Mouse (Mus musculus): ENCODE results near the gene Cfap300. TPM values are rescaled to one million over a fixed set of nuclear protein-coding genes. Genes with fewer than 3 reads are reported as not detected.

Cfap300 gene
- total RNA-seq (2021) = under 1 TPM; 0.55 to 0.70 TPM
- 0.73 and 0.76 TPM in 2 replicates for polyA plus RNA-seq (2012; rRNA removed)
- long read RNA-seq = 0 reads

DNA sequence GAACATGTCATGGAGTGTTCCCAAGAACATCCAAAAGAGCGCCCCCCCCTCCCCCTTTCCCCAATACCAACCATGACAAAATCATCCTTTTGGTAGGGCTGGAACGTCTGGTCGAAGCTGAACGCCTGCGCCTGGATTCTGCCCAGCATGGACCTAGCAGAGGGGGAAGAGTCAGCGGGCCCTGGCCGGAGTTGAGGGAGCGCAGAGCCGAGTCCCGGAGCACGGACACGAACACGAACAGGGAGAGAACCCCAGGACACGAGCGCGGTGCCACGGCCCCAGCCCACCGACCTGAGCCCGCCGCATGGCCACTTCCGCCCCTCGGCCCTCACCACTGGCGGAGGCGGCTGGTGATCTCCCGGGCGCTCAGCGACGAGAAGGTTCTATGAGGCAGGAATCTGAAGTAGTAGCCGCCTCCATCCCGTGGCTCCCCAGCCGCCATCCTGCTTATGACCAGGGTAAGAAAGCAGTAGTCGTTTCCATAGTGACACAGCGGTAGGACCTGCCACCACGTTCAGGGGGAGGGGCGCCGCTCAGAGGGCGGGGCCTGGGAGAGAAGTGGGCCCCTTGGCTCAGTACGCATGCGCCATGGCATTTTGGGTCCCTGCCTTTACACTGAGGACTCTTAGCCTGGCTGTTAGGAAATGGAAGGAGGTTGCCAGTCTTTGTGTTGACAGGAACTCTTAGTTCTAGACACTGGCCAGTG is at the start of gene Cfap300:
TSS of gene Cfap300 (minus strand) at position 486 of the 706 bp plus-strand sequence.
- peak; percentile 96 to 97 for DNase-seq
- H3K4me3 ChIP-seq = peak within 1 kb of the TSS; percentile 73
- H3K79me2 ChIP-seq (replicated peaks; ENCODE audit: control insufficient read depth, insufficient read depth, low read length) = no peaks in the 10 kb centered on the region
- peak within 1 kb of the TSS; percentile 78 for H3K9ac ChIP-seq (ENCODE audit: low read depth, low read length)
- WGBS = under 1% methylated on average over 39 of the region's 39 CpGs
- intact Hi-C loops (cut with DNase I) = loop anchor here (1.0 to 5.0 kb wide), 3 partner anchors 40 to 100 kb away; partner anchors contain the start of genes Cep126 and Yap1
- H3K4me1 ChIP-seq (ENCODE audit: control insufficient read depth, insufficient read depth, low read length) = peaks cover 1% of the 10 kb centered on the region; the same call in 1 of the 2 replicates
- H3K36me3 ChIP-seq (ENCODE audit: control insufficient read depth, insufficient read depth, low read length) = no peaks in the 10 kb centered on the region
- no peaks in the 10 kb centered on the region for H3K27me3 ChIP-seq (ENCODE audit: control insufficient read depth, insufficient read depth, low read length)
- TF ChIP-seq CTCF (IDR thresholded peaks at IDR 0.05) (no peak), POLR2A (IDR thresholded peaks at IDR 0.05; ENCODE audit: insufficient read depth, low read depth, low read length) (peak; percentile 82), EP300 (IDR thresholded peaks at IDR 0.05; ENCODE audit: insufficient read depth, low read depth, low read length) (no peak)
- H3K27ac ChIP-seq = peak within 1 kb of the TSS; percentile 83

- H3K27me3 ChIP-seq (ENCODE audit: control insufficient read depth, insufficient read depth, low read length) = no peaks in the 10 kb centered on the region
- H3K4me1 ChIP-seq (ENCODE audit: control insufficient read depth, insufficient read depth, low read length) = no peaks in the 10 kb centered on the region
- intact Hi-C loops (cut with DNase I) = no loop called here
- TF ChIP-seq CTCF (IDR thresholded peaks at IDR 0.05) (no peak), POLR2A (IDR thresholded peaks at IDR 0.05; ENCODE audit: insufficient read depth, low read depth, low read length) (no peak), EP300 (IDR thresholded peaks at IDR 0.05; ENCODE audit: insufficient read depth, low read depth, low read length) (no peak)
- WGBS = 82% methylated on average over 5 of the region's 5 CpGs
- no peaks in the 10 kb centered on the region for H3K79me2 ChIP-seq (replicated peaks; ENCODE audit: control insufficient read depth, insufficient read depth, low read length)
- H3K27ac ChIP-seq = no peak overlapping the region
- H3K36me3 ChIP-seq (ENCODE audit: control insufficient read depth, insufficient read depth, low read length) = no peaks in the 10 kb centered on the region
- no peak for DNase-seq
- H3K9ac ChIP-seq (ENCODE audit: low read depth, low read length) = no peak overlapping the region
- no peak overlapping the region for H3K4me3 ChIP-seq
Measured at GRCm38 (mm10) chr9:8078882-8079281, 36.3 kb upstream of the Cfap300 start.

- H3K36me3 ChIP-seq (ENCODE audit: control insufficient read depth, insufficient read depth, low read length) = no peaks in the 10 kb centered on the region
- no peak overlapping the region for H3K4me3 ChIP-seq
- peak in 1 of 2 experiments; percentile 18 for DNase-seq
- no peaks in the 10 kb centered on the region for H3K27me3 ChIP-seq (ENCODE audit: control insufficient read depth, insufficient read depth, low read length)
- TF ChIP-seq POLR2A (IDR thresholded peaks at IDR 0.05; ENCODE audit: insufficient read depth, low read depth, low read length) (no peak), CTCF (IDR thresholded peaks at IDR 0.05) (peak; percentile 78)
- H3K27ac ChIP-seq = no peak overlapping the region
- no peaks in the 10 kb centered on the region for H3K4me1 ChIP-seq (ENCODE audit: control insufficient read depth, insufficient read depth, low read length)
- H3K9ac ChIP-seq (ENCODE audit: low read depth, low read length) = no peak overlapping the region
- intact Hi-C loops (cut with DNase I) = loop anchor here (5.0 kb wide), 3 partner anchors 97 to 362 kb away; no protein-coding TSS in a partner anchor
- no peaks in the 10 kb centered on the region for H3K79me2 ChIP-seq (replicated peaks; ENCODE audit: control insufficient read depth, insufficient read depth, low read length)
Measured at GRCm38 (mm10) chr9:8074345-8074744, 31.7 kb upstream of the Cfap300 start.

- no peak overlapping the region for H3K9ac ChIP-seq (ENCODE audit: low read depth, low read length)
- intact Hi-C loops (cut with DNase I) = loop anchor here (5.0 kb wide), 3 partner anchors 96 to 361 kb away; no protein-coding TSS in a partner anchor
- TF ChIP-seq EP300 (IDR thresholded peaks at IDR 0.05; ENCODE audit: insufficient read depth, low read depth, low read length) = no peak
- no peak for TF ChIP-seq POLR2A (IDR thresholded peaks at IDR 0.05; ENCODE audit: insufficient read depth, low read depth, low read length)
- TF ChIP-seq CTCF (IDR thresholded peaks at IDR 0.05) = no peak
- no peak overlapping the region for H3K4me3 ChIP-seq
- no peak overlapping the region for H3K27ac ChIP-seq
- no peaks in the 10 kb centered on the region for H3K36me3 ChIP-seq (ENCODE audit: control insufficient read depth, insufficient read depth, low read length)
- no peaks in the 10 kb centered on the region for H3K4me1 ChIP-seq (ENCODE audit: control insufficient read depth, insufficient read depth, low read length)
- DNase-seq = no peak
- H3K79me2 ChIP-seq (replicated peaks; ENCODE audit: control insufficient read depth, insufficient read depth, low read length) = no peaks in the 10 kb centered on the region
- H3K27me3 ChIP-seq (ENCODE audit: control insufficient read depth, insufficient read depth, low read length) = no peaks in the 10 kb centered on the region
- WGBS = 89% methylated on average over 3 of the region's 3 CpGs
Measured at GRCm38 (mm10) chr9:8073203-8073755, 30.7 kb upstream of the Cfap300 start.

DNA sequence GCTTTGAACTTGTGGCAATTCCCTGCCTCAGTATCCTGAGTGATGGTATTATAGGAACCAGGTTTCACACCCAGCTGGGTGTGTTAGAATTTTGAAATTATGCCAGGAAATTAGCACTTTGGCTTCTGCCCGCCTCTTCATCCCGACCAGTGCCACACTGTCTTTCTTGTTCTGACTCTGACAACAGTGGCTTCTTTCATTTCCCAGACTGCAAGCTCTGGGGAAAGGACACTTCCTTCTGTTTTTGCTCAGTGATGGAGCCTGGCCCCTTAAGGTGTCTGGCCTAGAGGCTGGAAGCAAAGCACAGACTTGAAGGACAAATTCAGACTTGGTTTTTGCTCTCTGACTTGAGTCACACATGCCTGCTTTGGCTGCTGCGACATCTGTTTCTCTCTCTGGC is 17.0 kb upstream of the Cfap300 start:
- Histone ChIP-seq H3K27ac (no peak overlapping the region), H3K4me3 (no peak overlapping the region), H3K36me3 (ENCODE audit: control insufficient read depth, insufficient read depth, low read length) (no peaks in the 10 kb centered on the region), H3K4me1 (ENCODE audit: control insufficient read depth, insufficient read depth, low read length) (no peaks in the 10 kb centered on the region), H3K27me3 (ENCODE audit: control insufficient read depth, insufficient read depth, low read length) (no peaks in the 10 kb centered on the region), H3K9ac (ENCODE audit: low read depth, low read length) (no peak overlapping the region), H3K79me2 (replicated peaks; ENCODE audit: control insufficient read depth, insufficient read depth, low read length) (no peaks in the 10 kb centered on the region)
- TF ChIP-seq EP300 (IDR thresholded peaks at IDR 0.05; ENCODE audit: insufficient read depth, low read depth, low read length) (no peak), CTCF (IDR thresholded peaks at IDR 0.05) (no peak), POLR2A (IDR thresholded peaks at IDR 0.05; ENCODE audit: insufficient read depth, low read depth, low read length) (no peak)
- no peak for DNase-seq
- WGBS = 61% methylated on average over 3 of the region's 3 CpGs
- intact Hi-C loops (cut with DNase I) = no loop called here

DNA sequence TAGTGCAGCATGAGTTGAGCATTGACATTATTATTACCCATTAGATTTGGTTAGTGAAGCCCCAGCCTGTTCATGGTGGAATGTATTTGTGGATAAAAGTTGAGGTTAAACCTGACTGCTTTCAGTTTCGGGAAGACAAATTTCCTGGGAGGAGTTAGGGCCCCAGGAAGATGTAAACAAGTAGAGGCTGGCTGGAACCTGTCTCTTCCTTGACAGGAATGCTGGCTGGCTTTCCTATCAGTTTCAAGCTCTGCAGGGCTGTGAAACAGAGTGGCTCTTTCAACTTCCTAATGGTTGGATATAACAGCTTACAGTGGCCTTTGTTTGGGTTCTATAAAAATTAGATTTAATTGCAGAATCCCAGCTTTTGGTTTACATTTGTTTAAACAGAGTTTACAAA is 12.2 kb upstream of the Cfap300 start:
- Histone ChIP-seq H3K27ac (no peak overlapping the region), H3K36me3 (ENCODE audit: control insufficient read depth, insufficient read depth, low read length) (no peaks in the 10 kb centered on the region), H3K4me3 (no peak overlapping the region), H3K9ac (ENCODE audit: low read depth, low read length) (no peak overlapping the region), H3K4me1 (ENCODE audit: control insufficient read depth, insufficient read depth, low read length) (no peaks in the 10 kb centered on the region), H3K27me3 (ENCODE audit: control insufficient read depth, insufficient read depth, low read length) (no peaks in the 10 kb centered on the region), H3K79me2 (replicated peaks; ENCODE audit: control insufficient read depth, insufficient read depth, low read length) (no peaks in the 10 kb centered on the region)
- 8% methylated on average over 1 of the region's 1 CpGs for WGBS
- intact Hi-C loops (cut with DNase I) = no loop called here
- TF ChIP-seq EP300 (IDR thresholded peaks at IDR 0.05; ENCODE audit: insufficient read depth, low read depth, low read length) (no peak), CTCF (IDR thresholded peaks at IDR 0.05) (no peak), POLR2A (IDR thresholded peaks at IDR 0.05; ENCODE audit: insufficient read depth, low read depth, low read length) (no peak)
- DNase-seq = no peak
